Mouse (Mus musculus) MEL (cell line): ENCODE results near the gene Ddx27. TPM values are rescaled to one million over a fixed set of nuclear protein-coding genes. Genes with fewer than 3 reads are reported as not detected.
"Not testable (repeated sequence)": the region's sequence is repeated elsewhere in the genome, so short reads cannot be mapped to it uniquely, and the experiment has no call there.

Experiments
- DNase-seq: peaks from one replicate; pipeline ENCODE4 v3.0.0; 2011; ENCODE audit warnings: low read depth, low spot score
- H3K27ac ChIP-seq: 2 replicates; pipeline ENCODE4 v1.5.1; 2012; ENCODE audit warnings: low read depth, mild to moderate bottlenecking, control low read depth, low read length, moderate library complexity; ENCODE audit not compliant: control insufficient read depth
- H3K27me3 ChIP-seq, 2 experiments: fragments of 150-350 bp in 1 of 2; sonication (generic) in 1 of 2; 2 replicates each; pipeline ENCODE4 v1.6.1; 2012; ENCODE audit warnings: low read length in 2 of 2, mild to moderate bottlenecking in 2 of 2, improper control_type of control experiment in 1 of 2, moderate library complexity in 1 of 2; ENCODE audit not compliant: insufficient read depth in 2 of 2, control insufficient read depth in 1 of 2
- H3K36me3 ChIP-seq, 2 experiments: 2 replicates each; pipeline ENCODE4 v1.6.1; 2012 to 2014; ENCODE audit warnings: low read length in 2 of 2, improper control_type of control experiment in 1 of 2, inconsistent platforms in 1 of 2, mild to moderate bottlenecking in 1 of 2; ENCODE audit not compliant: insufficient read depth in 2 of 2, control insufficient read depth in 1 of 2
- H3K4me1 ChIP-seq, 2 experiments: fragments of 150-350 bp in 1 of 2; sonication (generic) in 1 of 2; 2 replicates each; pipeline ENCODE4 v1.6.1; 2012; ENCODE audit warnings: low read length in 2 of 2, improper control_type of control experiment in 1 of 2, mild to moderate bottlenecking in 1 of 2; ENCODE audit not compliant: insufficient read depth in 2 of 2, control insufficient read depth in 1 of 2
- H3K4me3 ChIP-seq, 2 experiments: fragments of 150-350 bp in 1 of 2; sonication (generic) in 1 of 2; 2 replicates each; pipeline ENCODE4 v1.5.1; 2012; ENCODE audit warnings: low read depth in 2 of 2, low read length in 2 of 2, mild to moderate bottlenecking in 2 of 2, moderate library complexity in 2 of 2, control low read depth in 1 of 2, improper control_type of control experiment in 1 of 2; ENCODE audit not compliant: control insufficient read depth in 1 of 2, insufficient read depth in 1 of 2
- H3K79me2 ChIP-seq: 2 replicates; pipeline ENCODE4 v1.6.1; 2012; ENCODE audit warnings: mild to moderate bottlenecking, low read length, moderate library complexity; ENCODE audit not compliant: control insufficient read depth, poor library complexity, insufficient read depth
- H3K9ac ChIP-seq: 2 replicates; pipeline ENCODE4 v1.6.1; 2012; ENCODE audit warnings: low read depth, mild to moderate bottlenecking, control low read depth, low read length, moderate library complexity; ENCODE audit not compliant: control insufficient read depth, poor library complexity, severe bottlenecking
- H3K9me3 ChIP-seq: fragments of 150-350 bp; sonication (generic); replicated peaks from 2 replicates; pipeline ENCODE4 v1.6.1; 2012; ENCODE audit warnings: mild to moderate bottlenecking, low read length, improper control_type of control experiment, moderate library complexity; ENCODE audit not compliant: insufficient read depth
- BHLHE40 ChIP-seq: IDR thresholded peaks from 2 replicates; pipeline ENCODE4 v1.6.1; 2012; ENCODE audit warnings: low read depth, mild to moderate bottlenecking, inconsistent platforms, low read length, improper control_type of control experiment, borderline replicate concordance
- CTCF ChIP-seq, 3 experiments: IDR thresholded peaks in 2 of 3; conservative IDR thresholded peaks in 1 of 3; 2 replicates each; pipeline ENCODE4 v1.5.1; 2011 to 2012; ENCODE audit warnings: low read length in 3 of 3, low read depth in 2 of 3, mild to moderate bottlenecking in 2 of 3, improper control_type of control experiment in 1 of 3, inconsistent platforms in 1 of 3, mixed read lengths in 1 of 3, moderate library complexity in 1 of 3; ENCODE audit not compliant: control insufficient read depth in 1 of 3, insufficient read depth in 1 of 3, poor library complexity in 1 of 3, severe bottlenecking in 1 of 3
- EP300 ChIP-seq, 2 experiments: IDR thresholded peaks; 2 replicates each; pipeline ENCODE4 v1.6.1; 2011; ENCODE audit warnings: improper control_type of control experiment in 2 of 2, low read length in 2 of 2, low read depth in 1 of 2, mild to moderate bottlenecking in 1 of 2
- GABPA ChIP-seq: IDR thresholded peaks from 2 replicates; pipeline ENCODE4 v1.6.1; 2012; ENCODE audit warnings: low read depth, mild to moderate bottlenecking, inconsistent platforms, low read length, improper control_type of control experiment, moderate library complexity
- HCFC1 ChIP-seq: IDR thresholded peaks from 2 replicates; pipeline ENCODE4 v1.6.1; 2012; ENCODE audit warnings: low read depth, mild to moderate bottlenecking, inconsistent platforms, low read length, improper control_type of control experiment, moderate library complexity
- MXI1 ChIP-seq: IDR thresholded peaks from 2 replicates; pipeline ENCODE4 v1.6.1; 2011; ENCODE audit warnings: mild to moderate bottlenecking, low read depth, low read length, improper control_type of control experiment
- MYC ChIP-seq: IDR thresholded peaks from 2 replicates; pipeline ENCODE4 v1.6.1; 2011; ENCODE audit warnings: low read depth, mild to moderate bottlenecking, low read length, improper control_type of control experiment, moderate library complexity
- POLR2A ChIP-seq, 2 experiments: IDR thresholded peaks; 2 replicates each; pipeline ENCODE4 v1.6.1; 2011 to 2012; ENCODE audit warnings: low read length in 2 of 2, mild to moderate bottlenecking in 2 of 2, control low read depth in 1 of 2, improper control_type of control experiment in 1 of 2, low read depth in 1 of 2, moderate library complexity in 1 of 2; ENCODE audit not compliant: control insufficient read depth in 1 of 2, insufficient read depth in 1 of 2, poor library complexity in 1 of 2
- RAD21 ChIP-seq: IDR thresholded peaks from 2 replicates; pipeline ENCODE4 v1.6.1; 2011; ENCODE audit warnings: mild to moderate bottlenecking, low read depth, low read length, improper control_type of control experiment
- SIN3A ChIP-seq: IDR thresholded peaks from 2 replicates; pipeline ENCODE4 v1.6.1; 2012; ENCODE audit warnings: low read length, improper control_type of control experiment, inconsistent platforms
- SMC3 ChIP-seq: IDR thresholded peaks from 2 replicates; pipeline ENCODE4 v1.6.1; 2011; ENCODE audit warnings: low read depth, low read length, improper control_type of control experiment
- TBP ChIP-seq: IDR thresholded peaks from 2 replicates; pipeline ENCODE4 v1.8.0; 2011; ENCODE audit warnings: low read depth, low read length, improper control_type of control experiment
- USF2 ChIP-seq, 2 experiments: IDR thresholded peaks; 2 replicates each; pipeline ENCODE4 v1.6.1; 2011 to 2012; ENCODE audit warnings: improper control_type of control experiment in 2 of 2, low read length in 2 of 2, borderline replicate concordance in 1 of 2, inconsistent platforms in 1 of 2, low read depth in 1 of 2, mild to moderate bottlenecking in 1 of 2; ENCODE audit not compliant: insufficient read depth in 1 of 2
- ZC3H11A ChIP-seq: IDR thresholded peaks from 2 replicates; pipeline ENCODE4 v1.6.1; 2012; ENCODE audit warnings: low read depth, mild to moderate bottlenecking, inconsistent platforms, low read length, improper control_type of control experiment
- polyA plus RNA-seq, 2 experiments: library from polyadenylated mRNA; stranded (reverse) in 1 of 2; unstranded in 1 of 2; fragments of >175 nt in 1 of 2; fragments of >200 nt in 1 of 2; gene quantifications; 2 replicates each; pipeline versions ENCODE4 v1.2.1 to v1.2.4; 2012; ENCODE audit warnings: low replicate concordance in 2 of 2, low read depth in 1 of 2; ENCODE audit not compliant: insufficient read length in 2 of 2, insufficient read depth in 1 of 2, missing spikeins in 1 of 2
- total RNA-seq: library from RNA; depleted of rRNA; stranded (reverse); fragments of 300-350 nt; gene quantifications from 2 replicates; pipeline ENCODE4 v1.2.3, GENCODE M21; 2012

Ddx27 gene
- total and polyA plus RNA-seq, 3 experiments: 61.7 to 181 (median 143) TPM

GRCm38 (mm10) chr2:167004099-167004854, 10.7 kb upstream of the Ddx27 start:
- H3K4me1 ChIP-seq: peaks cover 0 to 3% of the 10 kb centered on the region in 2 experiments; a peak in 2 of 4 replicates
- no peaks in the 10 kb centered on the region for H3K79me2 ChIP-seq
- peaks cover 2 to 3% of the 10 kb centered on the region in 2 experiments; a peak in 1 of 4 replicates for H3K27me3 ChIP-seq
- H3K4me3 ChIP-seq: no peak overlapping the region
- TF ChIP-seq RAD21 (peak; percentile 86), ZC3H11A (peak; percentile 82), CTCF (IDR thresholded peaks at IDR 0.05 in 2 of 3, conservative IDR thresholded peaks at IDR 0.05 in 1 of 3; ENCODE audit: control insufficient read depth in 1 of 3, insufficient read depth in 1 of 3, low read depth in 2 of 3, low read length in 3 of 3, poor library complexity in 1 of 3, severe bottlenecking in 1 of 3) (peak; percentile 48 to 85 (median 75)), TBP (no peak), MXI1 (peak; percentile 27; the same call in 1 of the 2 replicates), POLR2A (IDR thresholded peaks at IDR 0.05; ENCODE audit: control insufficient read depth in 1 of 2, insufficient read depth in 1 of 2, low read depth in 1 of 2, low read length in 2 of 2, poor library complexity in 1 of 2) (no peak), SMC3 (peak; percentile 83), MYC (0 out of 2 replicates have a peak, but pooled peaks have one; percentile 51), SIN3A (peak; percentile 59; the same call in 1 of the 2 replicates), EP300 (IDR thresholded peaks at IDR 0.05; ENCODE audit: low read depth in 1 of 2, low read length in 2 of 2) (no peak), BHLHE40 (0 out of 2 replicates have a peak, but pooled peaks have one; percentile 15), HCFC1 (peak; percentile 41; the same call in 1 of the 2 replicates)
- H3K9ac ChIP-seq: no peak overlapping the region
- no peaks in the 10 kb centered on the region for H3K36me3 ChIP-seq
- H3K27ac ChIP-seq: no peak overlapping the region
- no peaks in the 10 kb centered on the region for H3K9me3 ChIP-seq
- peak; percentile 87 for DNase-seq

GRCm38 (mm10) chr2:167006355-167006754, 8.6 kb upstream of the Ddx27 start:
- Histone ChIP-seq H3K79me2 (no peaks in the 10 kb centered on the region), H3K4me1 (peaks cover 0 to 3% of the 10 kb centered on the region in 2 experiments; a peak in 2 of 4 replicates), H3K4me3 (no peak overlapping the region), H3K36me3 (no peaks in the 10 kb centered on the region), H3K27me3 (peaks cover 2 to 3% of the 10 kb centered on the region in 2 experiments; a peak in 1 of 4 replicates), H3K27ac (no peak overlapping the region), H3K9ac (no peak overlapping the region), H3K9me3 (no peaks in the 10 kb centered on the region)
- no peak for DNase-seq
- TF ChIP-seq GABPA: no peak

- Histone ChIP-seq H3K9ac (no peak overlapping the region), H3K27me3 (peaks cover 2 to 3% of the 10 kb centered on the region in 2 experiments; a peak in 1 of 4 replicates), H3K4me1 (peaks cover 0 to 3% of the 10 kb centered on the region in 2 experiments; a peak in 2 of 4 replicates), H3K79me2 (no peaks in the 10 kb centered on the region), H3K27ac (no peak overlapping the region), H3K9me3 (no peaks in the 10 kb centered on the region), H3K4me3 (no peak overlapping the region), H3K36me3 (no peaks in the 10 kb centered on the region)
- no peak for DNase-seq
- no peak for TF ChIP-seq USF2 (IDR thresholded peaks at IDR 0.05; ENCODE audit: borderline replicate concordance in 1 of 2, insufficient read depth in 1 of 2, low read depth in 1 of 2, low read length in 2 of 2)
- TF ChIP-seq TBP: peak; percentile 81
Observed at GRCm38 (mm10) chr2:167007001-167007491, 7.9 kb upstream of the Ddx27 start.

GRCm38 (mm10) chr2:167007565-167007964, 7.4 kb upstream of the Ddx27 start:
- not testable (repeated sequence) for H3K36me3 ChIP-seq, H3K9me3 ChIP-seq, DNase-seq, H3K9ac ChIP-seq, H3K4me3 ChIP-seq, H3K27ac ChIP-seq, H3K4me1 ChIP-seq, H3K79me2 ChIP-seq, H3K27me3 ChIP-seq
